Mouse (Mus musculus) cortical plate, adult 2 months (tissue): ENCODE data around the gene Snx5. TPM values are rescaled to one million over a fixed set of nuclear protein-coding genes. Genes with fewer than 3 reads are reported as not detected.
A peak's percentile ranks its signal among the peaks of the same experiment; 100 is the strongest.

Experiments
- H3K27ac ChIP-seq: fragments of 200-500 bp; 2 replicates; pipeline ENCODE4 v1.5.1; 2012; ENCODE audit warnings: low read length, control low read depth, inconsistent platforms; ENCODE audit not compliant: insufficient read depth
- H3K4me1 ChIP-seq: fragments of 200-500 bp; 2 replicates; pipeline ENCODE4 v1.6.1; 2011; ENCODE audit warnings: low read length; ENCODE audit not compliant: control insufficient read depth, insufficient read depth
- H3K4me3 ChIP-seq: fragments of 200-500 bp; 2 replicates; pipeline ENCODE4 v1.5.1; 2011; ENCODE audit warnings: mild to moderate bottlenecking, low read length, control low read depth; ENCODE audit not compliant: insufficient read depth
- CTCF ChIP-seq: fragments of 200-500 bp; IDR thresholded peaks from 2 replicates; pipeline ENCODE4 v1.5.1; 2011; ENCODE audit warnings: mild to moderate bottlenecking, control low read depth, low read length; ENCODE audit not compliant: insufficient read depth; ENCODE audit errors: extremely low read depth
- POLR2A ChIP-seq: fragments of 200-500 bp; IDR thresholded peaks from 2 replicates; pipeline ENCODE4 v1.6.1; 2011; ENCODE audit warnings: mild to moderate bottlenecking, low read length, control low read depth; ENCODE audit not compliant: insufficient read depth; ENCODE audit errors: extremely low read depth
- polyA plus RNA-seq: library from polyadenylated mRNA; depleted of rRNA; stranded (reverse); fragments of >200 nt; gene quantifications from 2 replicates; pipeline ENCODE4 v1.2.3, GENCODE M21; 2012; rRNA removed

Gene Snx5
- polyA plus RNA-seq, 1 experiment = 84.6 TPM

- TF ChIP-seq POLR2A (no peak), CTCF (no peak)
- H3K4me3 ChIP-seq = no peak overlapping the region
- H3K4me1 ChIP-seq = no peaks in the 10 kb centered on the region
- no peak overlapping the region for H3K27ac ChIP-seq
Measured at GRCm38 (mm10) chr2:144214508-144215185, 56.1 kb downstream of the Snx5 start.

- H3K4me1 ChIP-seq = no peaks in the 10 kb centered on the region
- TF ChIP-seq POLR2A = no peak
- TF ChIP-seq CTCF = no peak
- no peak overlapping the region for H3K4me3 ChIP-seq
- no peak overlapping the region for H3K27ac ChIP-seq
Measured at GRCm38 (mm10) chr2:144213803-144214202, 56.9 kb downstream of the Snx5 start.

GRCm38 (mm10) chr2:144209425-144209824 lies 61.3 kb downstream of the Snx5 start:
- H3K4me3 ChIP-seq = no peak overlapping the region
- no peak overlapping the region for H3K27ac ChIP-seq
- no peaks in the 10 kb centered on the region for H3K4me1 ChIP-seq
- TF ChIP-seq CTCF = no peak
- no peak for TF ChIP-seq POLR2A

GRCm38 (mm10) chr2:144207365-144207764 lies 63.3 kb downstream of the Snx5 start:
- TF ChIP-seq POLR2A = no peak
- TF ChIP-seq CTCF = no peak
- peak overlapping the region; percentile 48; the same call in 1 of the 2 replicates for H3K27ac ChIP-seq
- no peaks in the 10 kb centered on the region for H3K4me1 ChIP-seq
- H3K4me3 ChIP-seq = no peak overlapping the region

GRCm38 (mm10) chr2:144203001-144203400 lies 67.7 kb downstream of the Snx5 start:
- TF ChIP-seq POLR2A (no peak), CTCF (no peak)
- Histone ChIP-seq H3K4me1 (no peaks in the 10 kb centered on the region), H3K4me3 (no peak overlapping the region), H3K27ac (no peak overlapping the region)

- no peaks in the 10 kb centered on the region for H3K4me1 ChIP-seq
- TF ChIP-seq POLR2A (no peak), CTCF (no peak)
- no peak overlapping the region for H3K4me3 ChIP-seq
- peak overlapping the region; percentile 28; the same call in 1 of the 2 replicates for H3K27ac ChIP-seq
Measured at GRCm38 (mm10) chr2:144202567-144202966, 68.1 kb downstream of the Snx5 start.

GRCm38 (mm10) chr2:144202151-144202550 lies 68.6 kb downstream of the Snx5 start:
- Histone ChIP-seq H3K4me1 (no peaks in the 10 kb centered on the region), H3K4me3 (no peak overlapping the region), H3K27ac (peak overlapping the region; percentile 28; the same call in 1 of the 2 replicates)
- TF ChIP-seq POLR2A (no peak), CTCF (no peak)

Other genes starting within 250 kb of the Snx5 start
- not detected in 2 replicates for gene Banf2, start 237.8 kb downstream of the Snx5 start, polyA plus RNA-seq
- 5.6 and 5.9 TPM in 2 replicates for gene Mgme1, start 243 bp downstream of the Snx5 start, polyA plus RNA-seq
- 15.0 and 16.4 TPM in 2 replicates for gene Ovol2, start 61.2 kb upstream of the Snx5 start, polyA plus RNA-seq
- 33.8 and 35.5 TPM in 2 replicates for gene Kat14, start 98.1 kb upstream of the Snx5 start, polyA plus RNA-seq
- 1.0 TPM in 1 of 2 replicates, not detected in the other for gene Pet117, start 98.1 kb upstream of the Snx5 start, polyA plus RNA-seq